Mouse (Mus musculus) lung, adult 2 months (tissue): Measurements from ENCODE around the gene Pex11b.
A peak's percentile ranks its signal among the peaks of the same experiment; 100 is the strongest.

Experiments
- CTCF ChIP-seq: fragments of 200-500 bp; IDR thresholded peaks from 2 replicates; pipeline ENCODE4 v1.5.1; 2011; ENCODE audit warnings: mild to moderate bottlenecking, low read length, control low read depth; ENCODE audit not compliant: insufficient read depth
- POLR2A ChIP-seq: fragments of 200-500 bp; IDR thresholded peaks from 2 replicates; pipeline ENCODE4 v1.6.1; 2011; ENCODE audit warnings: low read depth, mild to moderate bottlenecking, control low read depth, low read length, borderline replicate concordance; ENCODE audit errors: extremely low read depth

DNA sequence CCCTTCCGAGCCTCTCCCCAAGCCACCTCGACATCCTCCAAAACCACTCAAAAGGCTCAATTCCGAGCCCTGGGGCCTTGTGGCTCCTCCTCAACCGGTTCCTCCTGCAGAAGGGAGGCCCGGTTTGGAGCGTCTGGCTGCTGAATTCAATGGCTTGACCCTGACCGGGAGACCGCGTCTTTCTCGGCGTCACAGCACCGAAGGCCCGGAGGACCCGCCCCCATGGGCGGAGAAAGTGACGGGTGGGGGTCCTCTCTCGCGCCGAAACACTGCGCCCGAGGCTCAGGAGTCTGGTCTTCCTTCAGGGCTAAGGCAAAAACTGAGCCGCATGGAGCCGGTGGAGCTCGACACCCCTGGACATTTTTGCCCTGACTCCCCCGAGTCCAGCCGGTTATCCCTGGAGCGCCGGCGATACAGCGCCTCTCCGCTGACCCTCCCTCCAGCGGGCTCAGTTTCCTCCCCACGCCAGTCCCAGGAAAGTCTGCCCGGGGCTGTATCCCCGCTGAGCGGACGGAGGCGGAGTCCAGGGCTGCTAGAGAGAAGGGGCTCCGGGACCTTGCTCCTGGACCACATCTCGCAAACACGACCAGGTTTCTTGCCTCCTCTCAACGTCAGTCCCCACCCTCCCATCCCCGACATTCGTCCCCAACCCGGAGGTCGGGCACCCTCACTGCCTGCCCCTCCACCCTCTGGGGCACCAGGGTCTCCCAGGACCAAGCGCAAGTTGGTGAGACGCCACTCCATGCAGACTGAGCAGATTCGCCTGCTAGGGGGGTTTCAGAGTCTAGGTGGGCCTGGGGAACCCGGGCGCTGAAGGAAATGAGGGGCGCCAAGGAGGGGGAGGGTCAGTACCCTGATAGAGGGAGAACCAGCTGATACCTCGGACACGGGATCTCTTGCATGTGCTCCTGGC, 36.8 kb upstream of the Pex11b start:
- 0 out of 2 replicates have a peak, but pooled peaks have one; percentile 24 for TF ChIP-seq POLR2A
- TF ChIP-seq CTCF, result no peak
